Mouse (Mus musculus) ES-E14 (cell line): ENCODE data around the gene Rab5c.

Experiments used
- CHD2 ChIP-seq: IDR thresholded peaks from 2 replicates; pipeline ENCODE4 v1.6.1; 2014; ENCODE audit warnings: mild to moderate bottlenecking, low read depth, low read length, inconsistent platforms
- ZC3H11A ChIP-seq: IDR thresholded peaks from 2 replicates; pipeline ENCODE4 v1.6.1; 2012; ENCODE audit warnings: low read depth, mild to moderate bottlenecking, inconsistent platforms, low read length, borderline replicate concordance

GRCm38 (mm10) chr11:100724919-100725512 is 13.0 kb downstream of the Rab5c start:
- TF ChIP-seq ZC3H11A (no peak), CHD2 (no peak)
